Mouse (Mus musculus): ENCODE results near the gene Ern1.
A peak's percentile ranks its signal among the peaks of the same experiment; 100 is the strongest.

Ern1 gene

GRCm38 (mm10) chr11:106487733-106488115, at the start of gene Ern1:
Gene Ern1, minus strand, starts transcription at chr11:106487852.
- peak; percentile 96 for DNase-seq (ENCODE audit: low spot score)

DNA sequence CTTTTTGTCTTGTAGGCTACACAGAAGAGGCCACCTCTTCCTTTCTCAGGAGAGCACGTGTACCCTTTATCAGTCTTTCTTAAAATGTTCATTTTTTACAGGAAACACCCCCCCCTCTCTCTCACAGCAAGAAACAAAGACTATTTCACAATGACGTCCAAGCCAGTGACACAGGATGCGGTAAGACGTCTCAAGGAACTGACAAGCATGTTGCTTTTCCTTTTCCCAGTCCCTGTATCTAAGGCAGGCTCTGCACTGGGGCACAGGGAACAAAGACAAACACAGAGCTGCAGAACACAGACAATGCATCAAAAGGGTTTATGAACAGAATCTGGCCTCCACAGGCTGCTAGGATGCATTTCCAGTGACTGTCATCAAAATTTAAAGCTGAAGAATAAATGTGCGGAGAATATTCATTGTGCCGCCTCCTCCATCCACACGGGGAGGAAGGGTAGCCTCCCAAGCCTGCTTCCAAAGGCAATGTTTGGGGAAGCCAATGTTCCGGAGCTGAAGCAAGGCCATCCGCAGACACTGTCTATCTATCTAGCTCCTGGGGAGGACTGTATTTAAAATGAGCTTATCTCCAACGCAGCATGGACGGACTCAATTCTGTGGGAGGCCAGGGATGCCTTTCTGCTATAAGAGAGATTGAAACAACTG, 48.7 kb upstream of the Ern1 start:
- DNase-seq (ENCODE audit: low spot score): no peak

DNA sequence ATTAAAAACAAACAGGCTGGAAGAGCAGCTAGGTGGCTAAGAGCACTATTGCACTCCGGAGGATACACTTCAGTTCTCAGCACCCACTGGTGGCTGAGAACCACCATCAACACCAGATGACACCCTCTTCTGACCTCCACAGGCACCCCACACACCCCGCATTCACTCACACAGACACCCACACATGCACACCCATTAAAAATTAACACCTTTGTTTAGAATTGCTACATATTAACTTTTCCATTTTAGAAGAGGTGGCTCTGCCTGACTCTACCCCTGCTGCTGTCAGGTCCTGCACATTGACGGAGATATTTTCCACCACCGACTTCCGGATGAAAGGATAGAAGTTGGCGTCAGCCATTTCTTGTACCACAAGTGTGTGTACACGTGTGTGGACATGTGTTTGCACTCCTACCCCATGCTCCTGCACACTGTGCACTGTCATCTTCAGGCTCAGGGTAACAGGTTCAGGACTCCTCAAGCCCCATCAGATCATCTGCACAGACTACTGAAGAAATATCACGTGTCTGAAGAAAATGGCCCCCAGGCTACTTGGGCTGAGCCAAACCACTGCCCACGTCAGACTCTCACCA, 48.1 kb upstream of the Ern1 start:
- no peak for DNase-seq (ENCODE audit: low spot score)

GRCm38 (mm10) chr11:106532248-106532790, 44.7 kb upstream of the Ern1 start:
- no peak for DNase-seq (ENCODE audit: low spot score)

GRCm38 (mm10) chr11:106529786-106530185, 42.1 kb upstream of the Ern1 start:
- DNase-seq (ENCODE audit: low spot score): no peak

DNA sequence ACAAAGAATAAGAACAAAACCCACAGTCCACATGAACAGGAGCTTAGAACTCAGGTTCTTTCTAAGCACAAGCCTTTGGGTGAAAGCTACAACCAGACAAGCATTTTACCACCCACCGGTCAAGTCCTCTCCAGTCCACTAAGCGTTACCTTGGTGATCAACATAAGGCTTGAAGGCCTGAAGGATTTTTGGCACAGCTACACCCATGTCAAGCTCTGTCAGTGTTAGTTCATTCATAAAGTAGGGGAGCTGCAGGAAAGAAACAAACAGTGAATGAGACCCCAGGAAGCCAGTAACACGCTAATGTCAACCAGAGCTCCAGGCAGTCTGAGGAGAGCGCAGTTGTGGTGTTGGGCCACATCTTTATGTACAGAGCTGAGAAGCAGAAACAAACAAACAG, 41.5 kb upstream of the Ern1 start:
- no peak for DNase-seq (ENCODE audit: low spot score)

DNA sequence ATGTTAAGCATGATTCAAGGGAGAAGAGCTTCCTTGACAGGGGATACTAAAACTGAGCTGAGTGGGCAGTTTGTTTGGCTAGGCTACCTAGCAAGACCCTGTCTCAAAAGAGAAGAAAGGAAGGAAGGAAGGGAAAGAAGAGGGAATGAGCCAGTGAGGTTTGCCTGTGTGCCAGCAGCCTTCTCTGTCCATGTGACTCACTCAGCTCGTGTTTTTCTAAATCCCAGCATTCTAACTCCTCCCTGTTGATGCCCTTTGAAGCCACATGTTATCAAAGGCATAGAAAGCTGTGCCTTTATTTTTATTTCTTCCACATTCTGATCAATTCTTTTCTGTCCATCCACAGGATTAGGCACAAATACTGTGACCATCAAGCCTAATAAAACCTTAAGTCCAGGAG, 40.3 kb upstream of the Ern1 start:
- no peak for DNase-seq (ENCODE audit: low spot score)

- DNase-seq (ENCODE audit: low spot score): no peak
These were observed 39.6 kb upstream of the Ern1 start for GRCm38 (mm10) chr11:106527147-106527821.

GRCm38 (mm10) chr11:106522538-106522937, 34.9 kb upstream of the Ern1 start:
- DNase-seq (ENCODE audit: low spot score): no peak

GRCm38 (mm10) chr11:106521612-106522011, 34.0 kb upstream of the Ern1 start:
- no peak for DNase-seq (ENCODE audit: low spot score)

- no peak for DNase-seq (ENCODE audit: low spot score)
These were observed 32.8 kb upstream of the Ern1 start for GRCm38 (mm10) chr11:106520404-106520803.

DNA sequence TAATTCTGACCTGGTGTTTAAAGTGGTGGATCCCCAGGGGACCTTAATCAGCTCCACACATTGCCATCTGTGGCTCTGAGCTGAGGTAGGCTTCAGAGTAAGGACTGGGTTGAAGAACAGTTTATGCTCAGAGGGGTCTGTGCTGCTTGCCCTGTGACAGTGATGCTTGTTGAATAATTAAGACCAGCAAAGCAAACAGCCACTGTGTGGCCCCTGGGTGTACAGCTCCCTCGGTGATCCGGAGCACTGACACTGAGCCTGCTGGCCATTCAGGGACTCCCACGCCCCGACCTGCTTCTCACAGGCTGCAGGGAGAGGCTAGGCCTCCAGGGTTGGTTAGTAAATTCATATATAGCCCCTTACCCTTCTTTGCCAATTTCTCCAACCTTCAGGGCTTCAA, 31.9 kb upstream of the Ern1 start:
- DNase-seq (ENCODE audit: low spot score): no peak

DNA sequence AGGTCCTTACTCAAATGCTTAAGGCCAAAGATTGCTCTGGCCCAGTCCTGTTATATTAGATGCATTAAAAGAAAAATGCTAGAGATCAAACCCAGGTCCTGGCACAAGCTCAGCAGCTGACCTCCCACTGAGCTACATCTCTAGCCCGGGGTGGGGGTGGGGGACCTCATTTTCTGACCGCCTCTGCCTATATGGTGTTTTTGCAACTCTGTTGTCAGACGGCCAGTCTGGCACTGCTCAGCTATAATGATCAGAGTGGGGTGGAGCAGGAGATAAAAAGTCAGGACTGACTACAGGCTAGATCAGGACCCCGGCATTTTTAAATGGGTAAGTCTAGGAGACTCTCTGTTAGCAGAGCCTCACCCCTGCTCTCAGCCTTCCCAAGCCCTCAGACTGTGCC, 30.7 kb upstream of the Ern1 start:
- DNase-seq (ENCODE audit: low spot score): no peak

DNA sequence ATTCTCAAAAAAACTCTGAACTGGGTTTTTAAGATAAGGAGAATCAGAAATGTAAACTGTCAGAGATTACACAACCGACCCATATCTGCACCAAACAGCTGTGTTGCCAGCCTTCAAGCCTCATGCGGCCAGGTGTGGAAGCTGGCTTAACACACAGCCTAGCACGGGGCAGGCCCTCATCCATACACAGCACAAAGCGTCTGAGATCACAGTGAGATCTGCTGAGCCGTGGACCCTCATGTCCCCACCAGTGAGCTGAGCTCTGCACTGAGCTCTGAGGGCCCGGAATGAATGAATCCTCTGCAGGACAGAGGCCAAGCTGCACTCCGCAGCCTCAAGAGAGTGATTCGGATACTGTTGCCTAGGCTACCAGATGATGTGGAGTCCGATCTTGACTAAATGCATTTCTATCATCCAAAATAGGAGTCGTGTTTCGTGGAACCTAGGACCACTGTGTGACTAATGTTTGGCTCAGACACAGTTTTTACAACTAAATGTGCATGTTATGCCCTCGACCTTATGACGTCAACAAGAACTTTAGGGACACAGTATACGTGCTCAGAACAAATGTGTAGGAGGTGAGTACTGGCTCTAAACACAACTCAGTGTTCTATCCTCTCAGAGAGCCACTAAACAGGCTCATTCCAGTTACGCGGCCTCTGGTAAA, 27.6 kb upstream of the Ern1 start:
- DNase-seq (ENCODE audit: low spot score): no peak

DNA sequence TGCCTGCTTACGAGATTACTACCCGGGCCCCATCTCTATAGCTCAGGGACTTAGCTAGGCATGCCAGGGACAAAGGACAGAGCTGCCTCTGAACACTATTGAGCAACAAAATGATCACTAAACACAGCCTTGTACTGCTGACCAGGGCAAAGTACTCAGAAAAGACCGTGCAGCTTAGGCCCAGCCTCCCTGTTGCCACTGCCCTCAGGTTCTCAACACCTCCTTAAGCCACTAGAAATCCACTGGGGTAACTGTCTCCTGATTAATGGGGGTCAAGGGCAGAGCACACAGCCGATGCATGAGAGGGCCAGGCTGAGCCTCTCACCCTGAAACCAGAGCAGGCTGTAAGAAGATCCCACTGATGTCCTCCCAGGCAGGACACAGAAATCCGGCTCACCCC, 26.8 kb upstream of the Ern1 start:
- DNase-seq (ENCODE audit: low spot score): no peak

DNA sequence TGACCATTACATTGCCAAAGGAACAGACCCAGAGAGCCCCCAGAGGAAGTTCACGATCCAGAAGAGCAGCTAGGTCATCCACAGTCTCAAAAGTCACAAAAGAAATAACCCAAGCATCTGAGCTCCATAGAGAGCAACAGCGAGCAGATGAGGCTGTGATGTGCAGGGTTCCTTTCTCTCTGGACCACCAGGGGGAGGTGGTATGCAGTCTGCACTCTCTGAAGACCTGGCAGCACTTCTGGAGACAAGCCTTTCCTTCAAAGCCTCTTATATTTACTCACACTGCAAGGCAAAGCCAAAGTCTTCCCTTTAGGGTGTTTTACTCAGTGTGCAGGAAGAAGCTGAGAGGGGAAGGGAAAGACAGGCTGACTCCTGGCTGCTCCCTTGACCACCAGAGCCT, 25.5 kb upstream of the Ern1 start:
- no peak for DNase-seq (ENCODE audit: low spot score)

- no peak for DNase-seq (ENCODE audit: low spot score)
These were observed 24.3 kb upstream of the Ern1 start for GRCm38 (mm10) chr11:106512006-106512390.

GRCm38 (mm10) chr11:106511236-106512005, 23.8 kb upstream of the Ern1 start:
- no peak for DNase-seq (ENCODE audit: low spot score)

GRCm38 (mm10) chr11:106507638-106508037, 20.0 kb upstream of the Ern1 start:
- no peak for DNase-seq (ENCODE audit: low spot score)

DNA sequence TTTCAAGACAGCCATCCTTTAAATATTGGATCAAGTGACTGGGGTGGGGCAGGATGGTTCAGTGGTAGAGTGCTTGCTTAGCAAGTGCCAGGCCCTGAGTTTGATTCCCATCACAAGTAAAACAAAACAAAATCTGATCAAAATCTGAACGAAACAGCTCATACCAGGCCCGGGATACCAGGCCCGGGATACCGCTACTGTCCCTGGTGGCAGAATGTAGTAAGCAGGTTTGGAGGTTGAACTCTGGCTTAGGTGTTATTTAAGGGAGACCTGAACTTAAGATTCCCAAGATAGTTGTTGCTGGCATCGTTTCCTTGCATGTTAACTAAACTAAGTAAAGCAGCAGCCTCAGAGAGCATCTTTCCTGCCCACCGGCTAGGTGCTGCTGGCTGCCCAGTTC, 18.6 kb upstream of the Ern1 start:
- DNase-seq (ENCODE audit: low spot score): no peak

GRCm38 (mm10) chr11:106504129-106504528, 16.5 kb upstream of the Ern1 start:
- no peak for DNase-seq (ENCODE audit: low spot score)

- no peak for DNase-seq (ENCODE audit: low spot score)
These were observed 15.7 kb upstream of the Ern1 start for GRCm38 (mm10) chr11:106503425-106503717.
